Mouse (Mus musculus): ENCODE measurements around the gene Wdtc1.

Wdtc1 gene

DNA sequence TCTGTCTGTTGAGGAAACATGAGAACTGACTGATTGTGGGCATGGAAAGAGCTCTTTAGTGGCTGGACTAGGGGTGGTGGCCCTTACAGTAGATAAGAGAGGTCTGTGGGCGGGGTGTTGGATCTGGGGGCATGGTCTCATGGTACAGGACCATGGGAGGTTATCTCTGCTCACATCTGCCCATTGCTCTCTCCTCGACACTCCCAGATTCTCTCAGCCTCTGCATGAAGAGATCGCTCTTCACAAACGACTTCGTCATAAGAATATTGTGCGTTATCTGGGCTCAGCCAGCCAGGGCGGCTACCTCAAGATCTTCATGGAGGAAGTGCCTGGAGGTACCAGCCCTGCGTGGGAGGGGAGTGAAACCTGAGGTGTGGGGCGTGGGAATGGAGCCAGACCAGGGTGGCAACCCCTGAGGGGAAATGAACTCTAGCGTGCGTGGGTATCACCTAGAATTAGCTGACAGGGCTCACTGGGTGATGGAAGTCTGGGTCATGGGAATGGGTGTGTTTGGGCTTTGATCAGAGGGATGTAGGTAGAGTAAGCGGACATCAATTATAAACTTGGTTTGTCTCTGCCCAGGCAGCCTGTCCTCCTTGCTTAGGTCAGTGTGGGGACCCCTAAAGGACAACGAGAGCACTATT lies 105.4 kb downstream of the Wdtc1 start:
- DNase-seq: no peak

DNA sequence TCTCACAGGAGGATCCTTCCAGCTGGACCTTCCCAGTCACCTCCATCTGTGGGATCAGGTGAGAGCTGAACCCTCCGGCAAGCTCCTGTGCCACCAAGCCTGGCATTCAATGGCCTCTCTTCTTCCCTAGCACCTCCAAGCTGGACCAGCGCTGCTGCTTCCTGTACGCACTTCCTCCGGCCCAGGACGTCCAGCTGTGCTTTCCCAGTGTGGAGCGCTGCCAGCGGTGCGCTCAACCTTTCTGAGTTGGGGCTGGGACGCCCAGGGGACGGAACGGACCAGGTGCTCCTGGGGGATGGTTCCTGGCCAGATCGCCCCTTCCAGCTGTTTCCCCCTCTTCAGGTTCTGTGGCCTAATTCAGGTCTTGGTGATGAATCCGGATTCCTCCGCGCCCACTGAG lies 106.2 kb downstream of the Wdtc1 start:
- no peak for DNase-seq

DNA sequence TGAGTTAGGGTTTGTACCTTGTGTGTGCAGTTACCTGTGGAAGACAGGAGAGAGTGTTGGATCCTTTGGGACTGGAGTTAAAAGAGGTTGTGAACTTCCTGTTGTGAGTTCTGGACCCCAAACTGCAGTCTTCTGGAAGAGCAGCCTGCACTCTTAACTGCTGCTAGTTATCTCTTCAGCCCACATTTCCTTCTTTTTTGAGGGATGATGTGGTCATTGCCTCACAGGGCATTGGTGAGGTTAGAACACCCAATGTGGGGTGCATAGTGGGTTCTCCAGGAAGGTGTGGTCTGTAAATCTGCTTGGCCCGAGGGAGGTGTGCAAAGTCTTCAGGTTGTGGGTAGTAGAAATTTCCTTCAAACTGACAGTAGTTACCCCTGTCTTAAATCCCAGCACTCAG lies 109.0 kb downstream of the Wdtc1 start:
- DNase-seq: no peak

DNA sequence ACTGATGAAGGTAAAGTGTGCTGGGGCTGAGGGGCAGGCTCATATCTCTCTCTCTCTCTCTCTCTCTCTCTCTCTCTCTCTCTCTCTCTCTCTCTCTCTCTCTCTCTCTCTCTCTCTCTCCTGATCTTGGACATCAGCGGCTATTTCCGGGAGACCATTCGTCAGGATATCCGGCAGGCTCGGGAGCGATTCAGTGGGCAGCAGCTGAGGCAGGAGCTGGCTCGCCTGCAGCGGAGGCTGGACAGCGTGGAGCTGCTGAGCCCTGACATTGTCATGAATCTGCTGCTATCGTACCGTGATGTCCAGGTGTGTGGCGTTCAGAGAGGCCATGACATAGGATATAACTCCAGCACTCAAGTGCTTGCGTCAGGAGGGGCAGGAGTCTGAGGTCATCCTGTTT lies 109.7 kb downstream of the Wdtc1 start:
- DNase-seq: no peak

DNA sequence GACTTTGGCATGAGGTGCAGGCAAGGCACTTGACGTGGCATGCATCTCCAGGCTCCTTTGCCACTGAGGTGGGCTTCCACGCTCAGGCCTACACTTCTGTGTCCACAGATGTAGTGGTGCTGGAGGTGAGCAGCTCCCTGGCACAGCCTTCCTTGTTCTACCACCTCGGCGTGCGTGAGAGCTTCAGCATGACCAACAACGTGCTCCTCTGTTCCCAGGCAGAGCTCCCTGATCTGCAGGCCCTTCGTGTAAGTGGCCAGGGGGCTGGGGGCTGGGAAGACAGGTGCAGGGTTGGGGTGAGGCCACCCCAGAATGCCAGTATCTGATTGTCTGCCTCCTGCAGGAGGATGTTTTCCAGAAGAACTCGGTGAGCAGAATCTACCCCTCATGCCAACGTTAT lies 110.6 kb downstream of the Wdtc1 start:
- no peak for DNase-seq

Data from cerebellum, postnatal 36 days (tissue).